Mouse (Mus musculus) stomach, postnatal 0 days (tissue): Measurements from ENCODE around the gene Slc23a4.

ENCODE experiments used
- CTCF ChIP-seq: IDR thresholded peaks from 2 replicates; pipeline ENCODE4 v1.5.1; 2016; ENCODE audit warnings: antibody characterized with exemption, low read depth, mild to moderate bottlenecking, moderate library complexity
- EP300 ChIP-seq: optimal IDR thresholded peaks from 2 replicates; pipeline ENCODE3; 2016; ENCODE audit warnings: antibody characterized with exemption

GRCm38 (mm10) chr6:34951956-34952667 is 36.1 kb downstream of the Slc23a4 start:
- no peak for TF ChIP-seq EP300
- TF ChIP-seq CTCF: no peak; the same call in 1 of the 2 replicates
